Mouse (Mus musculus) lung, adult 2 months (tissue): ENCODE data around the gene Slc35d2.

Experiments
- CTCF ChIP-seq: fragments of 200-500 bp; IDR thresholded peaks from 2 replicates; pipeline ENCODE4 v1.5.1; 2011; ENCODE audit warnings: mild to moderate bottlenecking, low read length, control low read depth; ENCODE audit not compliant: insufficient read depth
- POLR2A ChIP-seq: fragments of 200-500 bp; IDR thresholded peaks from 2 replicates; pipeline ENCODE4 v1.6.1; 2011; ENCODE audit warnings: low read depth, mild to moderate bottlenecking, control low read depth, low read length, borderline replicate concordance; ENCODE audit errors: extremely low read depth

DNA sequence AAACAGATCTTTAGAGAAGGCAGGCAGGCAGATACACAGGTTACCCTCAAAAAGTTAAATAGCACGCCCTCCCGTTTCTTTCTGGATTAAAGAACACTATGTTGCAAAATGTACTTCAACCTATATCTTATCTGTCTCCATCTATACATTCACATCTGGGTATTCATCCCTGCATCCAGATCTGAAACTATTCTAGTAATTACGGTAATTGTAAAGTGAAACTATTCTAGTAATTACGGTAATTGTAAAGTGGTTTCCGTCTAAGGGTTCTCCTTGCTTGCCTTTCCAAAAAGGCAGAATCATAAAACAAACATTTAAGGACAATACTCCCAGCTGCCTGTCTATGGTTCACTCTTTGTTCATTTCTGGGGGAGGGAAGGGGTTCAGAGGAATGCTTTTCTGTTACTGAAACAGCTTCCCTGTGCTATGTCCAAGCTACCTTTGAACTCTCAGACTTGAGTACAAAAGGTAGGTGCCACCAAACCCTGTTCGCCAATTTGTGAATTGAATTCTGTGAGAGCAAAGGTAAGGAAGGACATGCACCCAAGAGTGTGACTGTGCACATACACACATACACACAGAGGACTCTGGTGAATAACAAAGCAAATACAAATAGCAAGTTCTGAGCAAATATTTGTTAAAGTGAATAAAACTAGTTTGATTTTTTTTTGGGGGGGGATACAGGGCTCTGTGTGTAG lies 5.5 kb downstream of the Slc35d2 start:
- TF ChIP-seq CTCF, result no peak
- no peak for TF ChIP-seq POLR2A
